Mouse (Mus musculus) mesoderm, embryonic 11.5 days (tissue): ENCODE measurements around the gene Zfp472.

Source experiments
- DNase-seq: peaks from one replicate; pipeline ENCODE4 v3.0.0-alpha.2; 2012; ENCODE audit warnings: low read depth, low spot score

The Zfp472 gene

DNA sequence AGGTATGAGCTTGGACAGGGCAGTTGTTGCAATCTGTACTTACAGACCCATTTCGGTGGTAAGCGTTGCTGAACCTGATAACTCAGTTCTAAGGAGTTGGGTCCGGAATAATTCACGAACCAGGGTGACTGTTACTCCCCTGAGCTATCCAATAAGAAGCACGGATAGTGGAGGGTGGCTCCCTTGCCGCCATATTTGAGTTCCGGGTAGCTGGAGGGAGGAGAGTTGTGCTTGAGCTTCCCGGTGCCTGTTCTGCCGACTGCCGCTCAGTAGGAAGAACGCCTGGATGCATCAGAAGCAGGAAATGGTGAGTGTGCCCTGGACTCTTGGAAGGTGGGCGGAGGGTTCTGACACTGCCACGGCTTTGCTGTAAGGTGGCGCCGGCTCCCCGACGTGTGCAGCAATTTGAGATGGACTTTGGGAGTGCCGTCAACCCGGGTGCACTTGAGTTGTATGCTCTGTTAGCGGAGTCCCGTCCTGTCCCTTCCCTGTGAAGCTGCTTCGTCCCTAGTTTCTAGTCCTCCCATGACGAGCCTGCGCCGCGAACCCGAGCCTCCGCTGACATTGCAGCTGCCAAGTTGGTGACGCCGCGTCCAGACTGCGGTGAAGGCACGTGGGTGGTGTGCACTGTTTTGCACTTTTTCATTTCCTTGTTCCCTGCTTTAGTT, at the start of gene Zfp472:
TSS of gene Zfp472 (plus strand) at position 192 of the 668 bp plus-strand sequence.
- peak; percentile 91 for DNase-seq

DNA sequence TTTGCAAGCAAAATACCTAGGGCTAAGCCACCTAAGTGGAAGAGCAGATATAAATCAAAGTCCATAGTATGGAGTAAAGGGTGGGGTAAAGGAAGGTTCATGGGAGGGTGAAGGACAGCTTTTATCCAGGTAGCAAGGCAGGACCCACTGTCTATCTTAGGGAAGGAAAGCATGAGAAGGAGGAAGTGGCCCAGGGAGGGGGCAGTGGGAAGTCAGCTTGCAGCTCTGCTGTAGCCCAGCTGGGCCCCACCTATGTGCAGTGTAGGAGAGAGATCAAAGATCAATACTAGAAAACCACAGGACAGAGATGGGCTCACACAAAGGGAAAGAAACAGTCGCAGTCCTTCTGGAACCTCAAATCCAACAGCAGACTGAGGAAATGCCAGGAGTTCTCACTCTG, 49.5 kb upstream of the Zfp472 start:
- no peak for DNase-seq

DNA sequence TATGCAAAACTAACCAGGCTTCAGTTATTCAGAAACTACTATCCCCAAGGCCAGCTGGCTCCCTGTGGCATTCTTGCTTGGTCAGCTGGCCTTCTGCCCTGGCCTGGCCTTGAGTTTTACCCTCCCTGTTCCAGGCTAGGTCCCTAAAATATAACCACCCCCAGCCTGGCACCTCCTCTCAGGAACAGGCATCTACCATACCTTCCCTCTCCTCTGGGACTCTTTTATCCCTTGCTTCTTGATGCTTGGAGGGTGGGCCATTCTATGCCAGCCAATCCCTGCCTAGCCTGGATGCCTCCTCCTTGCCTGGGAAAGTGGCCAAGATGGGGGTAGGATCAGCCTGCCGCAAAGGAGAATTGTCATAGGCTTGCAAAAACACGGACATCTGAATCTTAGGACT, 48.5 kb upstream of the Zfp472 start, which contains the start of gene Cyp4f14:
TSS of gene Cyp4f14 (minus strand) at position 212 of the 400 bp plus-strand sequence.
- no peak for DNase-seq

DNA sequence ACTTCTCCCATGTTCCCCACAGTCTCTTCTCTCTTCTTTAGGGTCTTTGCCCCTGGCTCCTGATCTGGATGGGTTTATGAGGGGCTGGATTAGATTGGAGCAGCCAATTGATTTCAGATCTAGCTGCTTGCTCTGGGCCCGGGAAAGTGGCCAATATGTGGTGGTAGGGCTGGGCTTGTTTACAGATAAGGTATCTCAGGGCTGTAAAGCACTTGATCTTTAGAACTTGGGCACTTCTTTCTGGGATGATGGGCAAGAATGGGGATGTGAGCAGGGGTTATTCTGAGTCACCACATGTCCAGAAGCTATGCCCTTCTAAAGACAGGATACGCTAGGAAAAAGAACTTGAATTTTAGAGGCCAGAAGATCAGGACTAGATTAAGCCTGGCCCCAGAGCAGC, 46.5 kb upstream of the Zfp472 start:
- no peak for DNase-seq

DNA sequence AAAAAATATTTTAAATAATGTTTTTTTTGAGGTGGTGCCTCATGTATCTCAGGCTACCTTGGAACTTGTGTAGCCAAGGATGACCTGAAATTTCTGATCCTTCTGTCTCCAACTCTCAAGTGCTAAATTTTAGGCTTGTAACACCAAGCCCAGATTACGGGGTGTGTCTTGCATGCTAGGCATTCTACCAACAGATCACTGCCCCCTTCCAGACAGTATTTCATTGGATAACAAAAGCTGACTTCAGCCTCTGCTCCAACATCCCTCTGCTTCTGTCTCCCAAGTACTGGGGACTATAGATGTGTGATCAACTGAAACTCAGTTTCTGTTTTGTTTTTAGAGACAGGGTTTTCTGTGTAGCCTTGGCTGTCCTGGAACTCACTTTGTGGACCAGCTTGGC, 41.9 kb upstream of the Zfp472 start:
- DNase-seq = no peak

DNA sequence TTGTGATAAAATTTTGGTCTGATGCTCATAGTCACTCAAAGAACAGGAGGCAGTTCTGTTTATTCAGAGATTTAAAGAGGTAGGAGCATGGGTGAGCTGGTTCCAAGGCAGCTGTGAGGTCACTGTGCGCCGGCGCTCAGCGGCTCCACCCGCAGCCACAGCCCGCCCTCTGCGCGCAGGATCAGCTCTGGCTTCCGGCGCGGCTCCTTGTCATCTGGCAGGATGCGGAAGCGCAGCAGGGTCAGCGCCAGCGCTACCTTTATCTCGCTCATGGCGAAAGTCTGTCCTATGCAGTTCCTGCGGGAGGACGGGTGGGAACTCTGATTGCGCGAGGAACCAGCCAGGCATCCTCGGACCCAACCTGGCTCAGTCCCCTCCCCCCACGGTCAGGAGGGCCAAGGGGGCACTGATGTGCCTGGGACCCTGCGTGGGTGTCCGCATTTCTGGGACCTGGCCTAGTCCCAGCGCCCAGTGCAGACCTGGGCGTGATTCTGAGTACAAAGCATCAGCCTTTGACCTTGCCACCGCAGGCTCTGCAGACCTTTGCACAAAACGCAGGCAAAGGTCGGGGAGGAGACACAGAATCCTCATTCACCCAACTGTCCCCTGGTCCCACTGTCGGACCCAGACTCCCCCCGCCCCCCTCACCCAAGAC, 40.8 kb upstream of the Zfp472 start:
- DNase-seq = peak; percentile 45

DNA sequence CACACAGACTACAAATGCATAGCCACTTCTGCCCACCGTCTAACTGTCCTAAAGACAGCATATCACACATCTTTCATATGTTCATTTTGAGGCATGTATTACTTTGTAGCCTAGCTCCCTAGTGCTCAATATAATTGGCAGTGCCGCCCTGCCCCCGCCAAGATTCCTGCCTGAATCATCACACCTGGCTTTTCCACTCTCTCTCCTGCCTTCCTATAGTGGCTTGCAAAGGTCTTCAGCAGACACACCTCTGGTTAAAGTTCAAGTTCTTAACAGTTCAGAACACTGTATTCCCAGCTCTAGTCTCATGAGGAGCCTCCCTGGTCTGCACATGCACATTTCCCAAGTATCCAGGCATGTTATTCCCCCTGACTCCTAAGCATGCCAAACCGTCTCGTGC, 37.8 kb upstream of the Zfp472 start:
- DNase-seq = no peak

DNA sequence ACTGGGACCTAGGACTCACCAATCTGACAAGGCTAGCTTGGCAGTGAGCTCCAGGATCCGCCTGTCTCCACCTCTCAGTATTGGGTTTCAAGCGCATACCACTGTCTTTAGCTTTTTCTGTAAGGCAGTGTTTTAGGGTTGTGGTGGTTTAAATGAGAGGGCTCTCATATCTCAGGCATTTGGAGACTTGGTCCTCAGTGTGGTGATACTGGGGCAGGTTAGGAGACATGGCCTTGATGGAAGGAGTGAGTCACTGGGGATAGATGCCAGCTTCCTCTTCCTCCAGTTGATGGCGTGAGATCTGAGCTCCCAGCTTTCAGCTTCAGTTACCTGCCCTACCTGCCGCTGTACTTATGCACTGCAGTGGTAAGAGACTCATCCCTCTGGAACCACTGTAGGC, 25.8 kb upstream of the Zfp472 start:
- DNase-seq = no peak

DNA sequence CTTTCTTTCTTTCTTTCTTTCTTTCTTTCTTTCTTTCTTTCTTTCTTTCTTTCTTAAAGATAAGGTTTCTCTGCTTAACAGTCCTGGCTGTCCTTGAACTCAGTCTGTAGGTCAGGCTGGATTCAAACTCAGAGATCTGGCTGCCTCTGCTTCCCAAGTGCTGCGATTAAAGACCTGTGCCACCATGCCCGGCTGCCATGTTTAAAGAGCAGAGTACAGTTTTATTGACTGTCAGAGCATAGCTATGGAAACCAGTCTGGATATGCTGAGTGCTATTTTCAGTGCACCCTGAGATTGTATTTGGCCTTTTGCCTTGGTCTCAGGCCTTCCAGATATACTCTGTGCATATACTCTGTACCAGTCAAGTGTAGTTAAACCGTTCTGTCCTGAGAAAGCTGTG, 22.0 kb upstream of the Zfp472 start:
- DNase-seq = no peak

DNA sequence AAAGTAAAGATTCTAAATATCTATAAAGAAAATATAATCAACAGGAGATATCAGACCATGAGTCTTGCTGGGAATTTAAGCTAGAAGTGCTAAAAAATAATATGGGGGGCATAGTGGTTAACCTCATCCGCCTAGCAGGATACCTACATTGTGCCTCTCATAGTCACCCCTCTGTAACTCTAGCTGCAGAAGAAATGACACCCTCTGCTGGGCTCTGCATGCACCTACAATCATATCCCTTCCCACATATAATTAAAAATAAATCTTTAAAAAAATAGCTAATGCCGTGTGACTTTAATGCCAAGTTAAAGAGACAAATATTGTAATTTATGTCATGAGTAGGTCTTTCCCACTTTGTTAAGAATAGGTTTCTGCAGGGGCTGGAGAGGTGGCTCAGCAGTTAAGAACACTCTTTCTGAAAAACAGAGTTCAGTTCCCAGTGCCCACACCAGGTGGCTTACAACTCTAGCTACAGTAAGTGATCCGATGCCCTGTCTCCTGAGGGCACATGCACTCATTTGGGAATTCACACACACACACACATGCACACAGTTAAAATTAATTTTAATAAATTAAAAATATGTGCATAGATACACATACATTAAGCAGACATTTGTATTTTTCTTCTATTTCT, 21.1 kb upstream of the Zfp472 start:
- DNase-seq = no peak

DNA sequence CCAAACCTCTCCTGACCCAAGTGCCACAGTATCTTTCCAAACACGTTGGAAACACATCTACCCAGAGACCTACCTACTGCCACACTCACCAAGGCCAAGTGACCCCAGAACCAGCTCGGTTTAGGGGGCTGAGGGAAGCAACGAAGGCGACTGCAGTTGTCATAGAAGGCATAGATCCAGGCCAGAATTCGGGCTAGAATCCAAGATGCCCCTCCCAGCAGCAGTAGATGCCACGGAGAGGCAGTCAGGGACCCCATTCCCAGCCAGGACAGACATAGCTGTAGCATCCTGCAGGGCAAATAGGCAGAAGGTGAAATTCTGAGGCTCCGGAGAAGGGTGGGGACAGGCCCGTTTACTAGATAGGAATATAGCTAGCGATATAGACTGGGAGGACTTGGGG, 18.9 kb upstream of the Zfp472 start:
- no peak for DNase-seq

DNA sequence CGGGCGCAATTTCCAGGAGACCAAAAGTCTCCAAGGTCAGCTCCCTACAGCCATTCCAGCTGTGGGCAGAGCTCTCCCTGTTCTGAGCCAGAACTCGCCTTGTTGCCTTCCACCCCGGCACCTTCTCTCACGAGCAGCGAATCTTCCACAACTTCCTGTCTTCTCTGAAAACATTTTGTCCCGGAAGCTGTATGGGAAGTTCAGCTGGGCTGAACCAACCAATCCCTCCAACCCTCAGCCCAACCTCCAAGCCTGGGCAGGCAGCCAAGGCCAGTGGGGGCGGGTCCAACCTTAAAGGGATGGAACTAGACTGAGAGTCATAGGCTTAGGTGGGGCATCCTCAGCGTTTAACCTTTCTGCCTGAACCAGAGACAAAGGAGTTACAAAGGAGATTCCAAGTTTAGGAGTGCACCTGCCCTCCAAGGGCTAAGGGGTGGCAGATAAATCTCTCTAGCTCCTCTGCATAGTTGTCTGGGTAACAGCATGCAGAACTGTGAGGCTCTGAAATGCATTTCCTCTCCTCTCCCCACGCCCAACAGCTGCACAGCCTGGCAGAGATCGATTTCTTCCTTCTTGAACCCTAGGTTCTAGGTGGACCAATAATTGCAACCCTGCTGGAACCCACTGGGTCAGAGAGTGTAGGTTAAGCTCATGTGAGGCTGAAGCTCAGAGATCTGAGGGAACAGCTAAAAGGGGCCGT, 18.2 kb upstream of the Zfp472 start, which contains the start of gene Cyp4f13:
TSS of gene Cyp4f13 (minus strand) at position 188 of the 700 bp plus-strand sequence.
- DNase-seq = peak; percentile 66

DNA sequence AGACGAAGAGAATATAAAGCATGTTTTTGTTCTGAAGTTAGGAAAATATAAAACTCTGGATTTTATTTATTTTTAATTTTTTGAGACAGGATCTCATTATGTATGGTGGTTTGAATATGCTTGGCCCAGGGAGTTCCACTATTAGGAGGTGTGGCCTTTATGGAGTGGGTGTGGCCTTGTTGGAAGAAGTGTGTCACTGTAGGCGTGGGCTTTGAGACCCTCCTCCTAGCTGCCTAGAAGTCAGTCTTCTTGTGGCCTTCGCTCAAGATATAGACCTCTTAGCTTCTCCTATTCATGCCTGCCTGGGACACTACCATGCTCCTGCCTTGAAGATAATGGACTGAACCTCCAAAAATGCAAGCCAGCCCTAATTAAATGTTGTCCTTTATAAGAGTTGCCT, 15.5 kb upstream of the Zfp472 start:
- no peak for DNase-seq

DNA sequence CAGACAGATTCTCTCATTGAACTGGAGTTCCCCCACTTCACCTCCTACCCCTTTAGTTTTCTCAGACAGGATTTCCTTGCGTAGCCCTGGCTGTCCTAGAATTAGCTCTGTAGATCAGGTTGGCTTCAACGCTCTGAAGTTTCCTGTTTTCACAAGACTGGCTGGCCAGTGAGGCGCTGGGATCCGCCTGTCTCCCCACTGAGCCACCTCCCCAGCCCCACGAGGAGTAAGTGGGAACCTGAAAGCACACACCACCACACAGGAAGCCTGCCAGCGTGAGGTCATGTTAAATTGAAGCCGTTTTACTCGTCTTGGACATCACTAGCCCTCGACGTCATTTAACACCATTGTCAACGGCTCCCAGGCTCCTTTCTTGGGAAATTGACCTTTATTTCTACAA, 14.6 kb upstream of the Zfp472 start:
- no peak for DNase-seq

DNA sequence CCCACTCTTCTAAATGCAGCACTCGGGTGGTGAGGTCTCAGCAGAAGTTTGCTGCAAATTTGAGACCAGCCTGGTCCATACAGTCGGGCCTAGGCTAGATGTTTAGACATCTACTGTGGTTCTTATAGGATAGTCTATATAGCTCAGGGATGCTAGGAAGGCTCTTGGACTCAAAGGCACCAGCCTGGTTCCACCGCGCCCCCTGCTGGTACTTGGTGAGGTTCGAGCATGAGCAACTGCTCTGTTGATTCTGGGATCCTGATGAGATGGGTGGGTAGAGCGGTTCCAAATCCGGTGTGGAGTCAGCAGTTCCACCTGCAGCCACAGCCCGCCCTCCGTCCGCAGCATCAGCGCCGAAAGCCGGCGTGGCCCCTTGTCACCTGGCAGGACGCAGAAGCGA, 14.2 kb upstream of the Zfp472 start:
- DNase-seq = peak; percentile 72

DNA sequence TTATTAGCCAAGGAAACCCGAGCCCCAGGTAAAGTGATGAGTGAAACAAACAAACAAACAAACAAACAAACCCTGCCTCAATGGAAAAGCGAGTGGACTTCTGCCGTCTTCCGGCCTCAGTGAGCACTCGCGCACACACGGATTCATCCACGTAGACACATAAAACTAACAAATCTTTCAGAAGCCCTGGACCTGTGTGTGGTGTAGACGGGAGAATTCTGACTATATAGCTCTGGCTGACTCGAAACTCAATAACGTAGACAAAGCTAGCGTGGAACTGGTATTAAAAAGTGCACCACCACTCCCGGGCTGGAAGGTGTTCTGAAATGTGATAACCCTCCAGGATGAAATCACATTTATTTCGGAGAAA, 376 bp upstream of the Zfp472 start:
- DNase-seq = peak; percentile 4

DNA sequence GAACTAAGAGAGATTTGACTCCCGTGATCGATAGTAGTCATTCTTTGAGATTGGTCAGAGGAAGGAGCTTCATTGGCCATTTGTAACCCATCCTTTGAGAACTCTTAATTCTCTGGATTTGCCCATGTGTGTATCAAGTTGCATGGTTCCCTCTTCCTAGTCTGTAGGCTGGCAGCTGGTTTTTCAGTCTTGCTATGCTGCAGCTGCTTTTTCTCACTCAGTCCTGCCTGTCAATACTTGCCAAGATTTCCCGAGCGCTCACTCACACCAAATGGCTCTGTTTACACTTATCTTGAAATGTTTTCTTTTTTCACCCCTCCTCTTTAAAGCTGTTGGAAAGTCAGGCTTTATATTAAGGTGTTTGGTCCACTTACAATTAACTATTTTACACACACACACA, 15.7 kb downstream of the Zfp472 start:
- no peak for DNase-seq

DNA sequence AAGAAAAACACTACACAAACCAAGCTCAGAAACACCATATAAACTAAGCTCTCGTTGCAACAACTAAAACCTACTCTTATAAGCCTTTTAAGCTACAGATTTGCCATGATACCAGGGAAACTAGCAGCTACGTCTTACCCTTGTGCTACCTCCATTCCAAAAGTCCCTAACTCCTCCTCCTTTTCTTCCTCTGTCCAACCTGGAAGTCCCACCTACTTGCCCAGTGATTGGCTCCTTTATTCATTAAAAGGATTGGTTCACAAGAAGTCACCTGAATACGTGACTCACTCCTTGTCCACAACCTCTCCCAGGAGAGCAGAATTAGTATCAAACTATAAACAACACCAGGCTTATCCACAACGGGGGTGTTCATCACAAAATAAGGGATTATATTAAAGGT, 20.7 kb downstream of the Zfp472 start:
- no peak for DNase-seq

DNA sequence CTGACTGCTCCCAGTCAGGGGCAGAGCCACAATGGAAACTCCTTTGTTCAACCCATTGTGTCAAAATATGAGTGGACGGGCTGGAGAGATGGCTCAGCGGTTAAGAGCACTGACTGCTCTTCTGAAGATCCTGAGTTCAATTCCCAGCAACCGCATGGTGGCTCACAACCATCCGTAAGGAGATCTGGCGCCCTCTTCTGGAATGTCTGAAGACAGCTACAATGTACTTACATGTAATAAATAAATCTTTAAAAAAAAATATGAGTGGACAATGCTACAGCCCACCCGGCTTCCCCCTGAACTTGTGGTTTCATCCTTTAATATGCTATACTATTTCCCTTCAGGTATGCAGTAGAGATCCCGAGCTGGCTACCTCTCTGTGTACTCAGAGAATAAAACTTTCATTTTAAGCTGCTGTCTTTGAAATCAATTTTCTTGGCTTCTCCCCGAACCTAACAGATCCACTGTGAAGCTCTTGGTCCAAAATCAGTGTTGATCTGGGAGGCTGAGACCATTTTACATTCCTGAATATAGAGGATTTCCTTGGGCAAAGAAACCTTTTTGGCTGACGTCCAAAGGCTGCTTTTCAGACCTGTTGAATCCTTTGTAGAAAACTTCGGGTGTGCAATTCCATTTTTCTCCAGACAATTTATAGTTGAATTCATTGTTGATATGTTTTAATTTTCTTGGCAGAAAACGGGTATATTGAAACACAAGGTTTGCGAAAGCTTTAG, 26.5 kb downstream of the Zfp472 start:
- DNase-seq = no peak

DNA sequence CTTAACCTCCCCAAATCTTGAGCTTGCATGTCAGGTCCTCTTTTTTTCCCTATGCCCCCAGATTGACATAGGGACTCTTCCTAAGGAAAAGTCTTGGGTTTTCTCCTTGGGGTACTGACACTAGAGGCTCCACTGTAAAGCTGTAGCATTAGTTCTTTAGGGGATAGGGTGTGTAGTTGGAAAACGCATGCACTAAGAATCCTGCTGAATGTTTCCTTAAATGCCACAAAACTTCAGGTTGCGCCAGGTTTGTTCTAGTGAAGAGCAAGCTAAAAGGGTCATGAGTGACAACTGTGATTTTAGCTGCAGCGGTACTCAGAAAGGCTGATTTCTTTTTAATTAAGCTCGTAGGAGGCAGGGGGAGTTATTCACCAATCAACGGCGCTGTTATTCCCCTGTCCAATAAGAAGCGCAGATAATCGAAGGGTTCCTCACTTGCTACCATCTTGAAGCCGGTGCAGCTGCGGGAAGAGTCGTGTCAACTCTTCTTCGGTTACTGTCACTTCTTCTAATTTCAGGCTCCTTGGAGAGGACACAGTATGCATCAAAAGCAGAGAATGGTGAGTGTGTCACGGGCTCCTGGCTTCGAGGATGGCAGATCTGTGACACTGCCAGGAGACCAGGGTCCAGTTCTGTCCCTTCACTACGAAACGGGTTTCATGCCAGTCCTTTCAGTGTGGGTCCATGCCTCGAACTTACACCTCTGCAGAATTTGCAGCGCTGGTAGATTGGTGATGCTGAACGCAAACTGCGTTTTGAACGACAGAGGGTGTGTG, 27.3 kb downstream of the Zfp472 start, which contains the start of gene Zfp952:
TSS of gene Zfp952 (plus strand) at position 431 of the 776 bp plus-strand sequence.
- DNase-seq = peak; percentile 91

DNA sequence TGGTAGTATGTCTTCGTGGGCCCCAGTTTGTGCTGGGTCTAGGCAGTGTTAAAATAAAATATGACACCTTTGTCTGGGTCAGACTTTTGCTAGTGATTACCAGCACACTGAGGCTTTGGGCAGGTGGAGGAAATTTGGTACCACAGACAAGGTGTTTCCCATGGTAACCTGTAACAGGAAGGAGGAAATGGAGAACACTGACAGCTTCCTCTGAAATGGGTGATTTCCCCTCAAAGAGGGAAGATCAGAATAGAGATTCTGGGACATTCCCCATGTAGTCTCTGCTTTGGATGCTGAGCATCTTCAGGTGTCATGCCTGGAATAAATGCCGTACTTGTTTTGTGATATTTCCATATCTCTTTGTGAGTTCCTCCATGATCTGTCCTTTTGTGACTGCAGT, 32.9 kb downstream of the Zfp472 start:
- no peak for DNase-seq
